Mouse (Mus musculus): Measurements from ENCODE around the gene Fam43b. TPM values are rescaled to one million over a fixed set of nuclear protein-coding genes. Genes with fewer than 3 reads are reported as not detected.

Gene Fam43b
- polyA plus RNA-seq, 1 experiment: not detected

- DNase-seq: peak; percentile 82
- TF ChIP-seq CTCF (conservative IDR thresholded peaks at IDR 0.05; ENCODE audit: insufficient read depth, insufficient read length, low read depth, low read length): no peak
- no peak for TF ChIP-seq POLR2A (IDR thresholded peaks at IDR 0.05; ENCODE audit: low read depth, low read length)
These were observed 42.7 kb downstream of the Fam43b start for GRCm38 (mm10) chr4:138353438-138354171.

GRCm38 (mm10) chr4:138352692-138353091, 43.6 kb downstream of the Fam43b start:
- TF ChIP-seq POLR2A (IDR thresholded peaks at IDR 0.05; ENCODE audit: low read depth, low read length): no peak
- TF ChIP-seq CTCF (conservative IDR thresholded peaks at IDR 0.05; ENCODE audit: insufficient read depth, insufficient read length, low read depth, low read length): no peak
- H3K27me3 ChIP-seq (replicated peaks; ENCODE audit: control insufficient read depth, insufficient read depth, low read length): no peaks in the 10 kb centered on the region
- WGBS: 94% methylated on average over 6 of the region's 6 CpGs

More at GRCm38 (mm10) chr4:138353438-138354171, 42.7 kb downstream of the Fam43b start:
- H3K36me3 ChIP-seq (ENCODE audit: control insufficient read depth, insufficient read depth, low read length): no peaks in the 10 kb centered on the region
- no peak overlapping the region for H3K27ac ChIP-seq (ENCODE audit: insufficient read depth, low read depth, low read length)
- H3K4me3 ChIP-seq (ENCODE audit: insufficient read depth, low read depth, low read length): no peak overlapping the region
- peaks cover 16% of the 10 kb centered on the region; the same call in 1 of the 2 replicates for H3K4me1 ChIP-seq (ENCODE audit: control insufficient read depth, insufficient read depth, low read length)
- WGBS: 39% methylated on average over 10 of the region's 10 CpGs
- H3K27me3 ChIP-seq (replicated peaks; ENCODE audit: control insufficient read depth, insufficient read depth, low read length): no peaks in the 10 kb centered on the region

GRCm38 (mm10) chr4:138351821-138352220, 44.5 kb downstream of the Fam43b start:
- no peak overlapping the region for H3K27ac ChIP-seq (ENCODE audit: insufficient read depth, low read depth, low read length)
- no peak overlapping the region for H3K4me3 ChIP-seq (ENCODE audit: insufficient read depth, low read depth, low read length)
- peaks cover 28% of the 10 kb centered on the region; the same call in 1 of the 2 replicates for H3K4me1 ChIP-seq (ENCODE audit: control insufficient read depth, insufficient read depth, low read length)
- 95% methylated on average over 5 of the region's 5 CpGs for WGBS
- no peaks in the 10 kb centered on the region for H3K27me3 ChIP-seq (replicated peaks; ENCODE audit: control insufficient read depth, insufficient read depth, low read length)
- no peak for TF ChIP-seq CTCF (conservative IDR thresholded peaks at IDR 0.05; ENCODE audit: insufficient read depth, insufficient read length, low read depth, low read length)
- TF ChIP-seq POLR2A (IDR thresholded peaks at IDR 0.05; ENCODE audit: low read depth, low read length): no peak
- no peaks in the 10 kb centered on the region for H3K36me3 ChIP-seq (ENCODE audit: control insufficient read depth, insufficient read depth, low read length)
- DNase-seq: no peak

More at GRCm38 (mm10) chr4:138352692-138353091, 43.6 kb downstream of the Fam43b start:
- Histone ChIP-seq H3K36me3 (ENCODE audit: control insufficient read depth, insufficient read depth, low read length) (no peaks in the 10 kb centered on the region), H3K4me3 (ENCODE audit: insufficient read depth, low read depth, low read length) (no peak overlapping the region), H3K27ac (ENCODE audit: insufficient read depth, low read depth, low read length) (no peak overlapping the region), H3K4me1 (ENCODE audit: control insufficient read depth, insufficient read depth, low read length) (peaks cover 25% of the 10 kb centered on the region; the same call in 1 of the 2 replicates)
- no peak for DNase-seq

GRCm38 (mm10) chr4:138348716-138349115, 47.6 kb downstream of the Fam43b start:
- H3K27ac ChIP-seq (ENCODE audit: insufficient read depth, low read depth, low read length): peak overlapping the region; percentile 65
- WGBS: 57% methylated on average over 7 of the region's 7 CpGs
- no peak overlapping the region for H3K4me3 ChIP-seq (ENCODE audit: insufficient read depth, low read depth, low read length)

GRCm38 (mm10) chr4:138347280-138347679, 49.0 kb downstream of the Fam43b start:
- 60% methylated on average over 1 of the region's 1 CpGs for WGBS
- no peak for TF ChIP-seq CTCF (conservative IDR thresholded peaks at IDR 0.05; ENCODE audit: insufficient read depth, insufficient read length, low read depth, low read length)
- no peak for TF ChIP-seq POLR2A (IDR thresholded peaks at IDR 0.05; ENCODE audit: low read depth, low read length)

More at GRCm38 (mm10) chr4:138348716-138349115, 47.6 kb downstream of the Fam43b start:
- DNase-seq: peak; percentile 92
- peaks cover 27% of the 10 kb centered on the region; the same call in 1 of the 2 replicates for H3K4me1 ChIP-seq (ENCODE audit: control insufficient read depth, insufficient read depth, low read length)
- H3K36me3 ChIP-seq (ENCODE audit: control insufficient read depth, insufficient read depth, low read length): no peaks in the 10 kb centered on the region
- no peaks in the 10 kb centered on the region for H3K27me3 ChIP-seq (replicated peaks; ENCODE audit: control insufficient read depth, insufficient read depth, low read length)
- TF ChIP-seq CTCF (conservative IDR thresholded peaks at IDR 0.05; ENCODE audit: insufficient read depth, insufficient read length, low read depth, low read length): no peak
- TF ChIP-seq POLR2A (IDR thresholded peaks at IDR 0.05; ENCODE audit: low read depth, low read length): no peak

GRCm38 (mm10) chr4:138344891-138345545, 51.3 kb downstream of the Fam43b start:
- no peak overlapping the region for H3K4me3 ChIP-seq (ENCODE audit: insufficient read depth, low read depth, low read length)
- H3K4me1 ChIP-seq (ENCODE audit: control insufficient read depth, insufficient read depth, low read length): peaks cover 41% of the 10 kb centered on the region
- WGBS: 49% methylated on average over 9 of the region's 9 CpGs
- 0 out of 2 replicates have a peak overlapping the region, but pooled peaks have one; percentile 0 for H3K27ac ChIP-seq (ENCODE audit: insufficient read depth, low read depth, low read length)
- peak; percentile 71 for DNase-seq
- H3K27me3 ChIP-seq (replicated peaks; ENCODE audit: control insufficient read depth, insufficient read depth, low read length): no peaks in the 10 kb centered on the region
- TF ChIP-seq CTCF (conservative IDR thresholded peaks at IDR 0.05; ENCODE audit: insufficient read depth, insufficient read length, low read depth, low read length) (no peak), POLR2A (IDR thresholded peaks at IDR 0.05; ENCODE audit: low read depth, low read length) (no peak)
- H3K36me3 ChIP-seq (ENCODE audit: control insufficient read depth, insufficient read depth, low read length): no peaks in the 10 kb centered on the region; the same call in 1 of the 2 replicates

More at GRCm38 (mm10) chr4:138347280-138347679, 49.0 kb downstream of the Fam43b start:
- H3K4me3 ChIP-seq (ENCODE audit: insufficient read depth, low read depth, low read length): no peak overlapping the region
- peak; percentile 33 for DNase-seq
- H3K4me1 ChIP-seq (ENCODE audit: control insufficient read depth, insufficient read depth, low read length): peaks cover 33% of the 10 kb centered on the region
- no peaks in the 10 kb centered on the region for H3K36me3 ChIP-seq (ENCODE audit: control insufficient read depth, insufficient read depth, low read length)
- no peak overlapping the region for H3K27ac ChIP-seq (ENCODE audit: insufficient read depth, low read depth, low read length)
- no peaks in the 10 kb centered on the region for H3K27me3 ChIP-seq (replicated peaks; ENCODE audit: control insufficient read depth, insufficient read depth, low read length)

Other genes with a start within 250 kb of the Fam43b start
- 53.1 and 59.5 TPM in 2 replicates for gene Hp1bp3, start 180.2 kb downstream of the Fam43b start, polyA plus RNA-seq (2012; rRNA removed)
- gene Sh2d5, start 146.1 kb downstream of the Fam43b start, polyA plus RNA-seq (2012; rRNA removed): 0.23 and 0.29 TPM in 2 replicates
- 0.48 and 0.64 TPM in 2 replicates for gene Kif17, start 146.1 kb downstream of the Fam43b start, polyA plus RNA-seq (2012; rRNA removed)
- gene Ddost, start 91.8 kb downstream of the Fam43b start, polyA plus RNA-seq (2012; rRNA removed): 157 and 169 TPM in 2 replicates
- gene Pink1, start 70.2 kb downstream of the Fam43b start, polyA plus RNA-seq (2012; rRNA removed): 226 and 272 TPM in 2 replicates
- gene Cda, start 28.5 kb downstream of the Fam43b start, polyA plus RNA-seq (2012; rRNA removed): 394 and 454 TPM in 2 replicates
- gene Mul1, start 38.1 kb upstream of the Fam43b start, polyA plus RNA-seq (2012; rRNA removed): 31.3 and 31.8 TPM in 2 replicates
- 39.6 and 40.1 TPM in 2 replicates for gene Camk2n1, start 57.8 kb upstream of the Fam43b start, polyA plus RNA-seq (2012; rRNA removed)
- gene Vwa5b1, start 239.4 kb upstream of the Fam43b start, polyA plus RNA-seq (2012; rRNA removed): 0.08 TPM in 1 of 2 replicates, not detected in the other